Mouse (Mus musculus): ENCODE data around the gene Cstf1. TPM values are rescaled to one million over a fixed set of nuclear protein-coding genes. Genes with fewer than 3 reads are reported as not detected.

The Cstf1 gene
- total RNA-seq (2021), result 10 to 100 TPM; 29.8 to 31.4 TPM

DNA sequence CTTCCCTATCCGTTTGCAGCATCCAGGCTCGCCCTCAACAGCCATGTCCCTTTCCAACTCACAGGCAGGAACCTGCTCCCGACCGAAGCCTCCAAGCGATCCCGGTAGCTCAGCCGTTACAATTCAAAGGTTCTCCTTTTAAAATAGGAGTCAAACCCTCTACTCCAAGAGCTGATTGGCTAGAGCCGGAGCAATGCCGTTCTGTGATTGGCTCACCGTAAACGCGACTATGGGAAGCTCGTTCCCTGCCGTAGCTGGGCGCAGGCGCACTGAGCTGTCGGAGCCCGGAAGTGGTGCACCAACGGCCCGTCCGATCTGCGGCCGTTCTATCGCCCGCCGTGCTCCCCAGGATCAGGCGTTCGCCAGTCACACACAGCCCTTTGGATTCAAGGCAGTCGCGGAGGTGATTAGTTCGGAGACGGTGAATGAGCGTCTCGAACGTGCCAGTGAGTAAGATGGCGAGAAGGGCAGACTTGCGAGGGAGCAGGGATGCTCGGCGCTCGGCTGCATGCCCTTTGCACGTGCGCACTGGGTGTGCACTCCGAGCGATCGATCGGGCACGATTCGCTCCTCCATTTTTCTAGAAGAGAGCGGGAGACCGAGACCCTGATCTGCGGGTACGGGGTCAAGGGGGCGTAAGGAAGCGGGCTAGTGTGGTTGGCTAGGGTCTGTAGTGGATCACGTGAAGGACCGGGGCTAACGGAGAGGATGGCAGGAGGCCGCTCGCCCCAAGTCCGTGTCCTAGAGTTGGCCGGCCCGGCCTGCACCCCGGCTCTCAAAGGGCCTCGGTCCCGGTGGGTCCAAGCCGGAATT lies at the start of gene Cstf1, which contains the start of gene Aurka:
Gene Cstf1 (plus strand): TSS at position 271 of the 813 bp plus-strand sequence.
Gene Aurka (minus strand): TSS at position 125 of the 813 bp plus-strand sequence.
- DNase-seq, result peak; percentile 95

DNA sequence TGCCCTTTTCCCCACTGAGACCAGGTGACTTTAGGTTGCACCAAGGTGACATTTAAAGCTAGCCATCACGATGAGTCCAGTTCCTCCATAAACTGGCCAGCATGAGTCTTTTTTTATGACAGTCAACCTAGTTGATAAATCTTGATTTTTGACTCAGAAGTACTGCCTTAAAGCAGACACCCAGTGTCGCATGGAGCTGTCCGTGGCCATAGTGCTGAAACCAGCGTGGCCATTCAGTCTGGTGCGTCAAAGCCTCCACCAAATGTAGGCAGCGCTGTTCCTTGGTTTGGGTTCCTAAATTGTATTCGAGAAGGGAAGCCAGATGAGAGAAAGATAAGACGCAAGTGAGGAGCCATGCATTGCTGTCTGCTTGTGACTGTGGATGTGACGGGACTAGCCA lies 49.6 kb upstream of the Cstf1 start:
- DNase-seq, result peak; percentile 85

DNA sequence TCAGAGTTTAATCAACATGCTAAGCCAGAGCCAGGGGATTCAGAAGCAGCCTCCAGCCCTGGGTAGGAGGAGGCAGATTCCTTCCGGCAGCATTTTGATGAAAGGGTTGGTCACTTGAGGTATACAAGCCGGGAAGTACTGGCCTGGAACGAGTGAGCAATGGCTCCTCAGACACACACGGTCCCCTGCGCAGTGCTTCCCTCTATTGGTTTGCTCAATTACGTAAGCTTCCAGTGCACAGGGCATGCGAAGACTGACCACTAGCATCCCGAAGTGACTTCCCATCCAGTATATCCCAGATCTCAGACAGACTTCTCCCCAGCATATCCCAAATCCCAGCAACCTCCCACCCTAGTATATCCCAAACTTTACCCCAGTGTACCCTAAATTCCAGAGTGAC lies 42.2 kb upstream of the Cstf1 start:
- no peak for DNase-seq

DNA sequence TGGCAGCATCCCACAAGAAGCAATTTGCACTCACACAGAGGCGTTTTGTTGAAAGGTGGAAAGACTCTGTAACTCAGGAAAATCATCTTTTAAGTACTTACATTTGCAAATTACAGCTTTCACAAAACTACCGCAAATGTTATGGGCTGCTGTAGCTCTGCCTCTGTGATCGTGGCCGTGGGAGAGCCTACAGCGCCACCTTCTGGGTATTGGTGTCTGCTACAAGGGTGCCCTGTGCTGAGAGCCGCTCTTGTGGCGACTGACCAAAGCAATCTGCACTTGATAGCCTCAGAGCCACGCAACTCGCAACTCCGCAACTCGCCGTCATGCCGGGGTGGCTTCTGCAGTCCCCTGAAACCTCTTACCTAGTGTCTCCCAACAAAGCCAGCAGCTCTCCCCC lies 41.3 kb upstream of the Cstf1 start:
- DNase-seq, result peak; percentile 72

DNA sequence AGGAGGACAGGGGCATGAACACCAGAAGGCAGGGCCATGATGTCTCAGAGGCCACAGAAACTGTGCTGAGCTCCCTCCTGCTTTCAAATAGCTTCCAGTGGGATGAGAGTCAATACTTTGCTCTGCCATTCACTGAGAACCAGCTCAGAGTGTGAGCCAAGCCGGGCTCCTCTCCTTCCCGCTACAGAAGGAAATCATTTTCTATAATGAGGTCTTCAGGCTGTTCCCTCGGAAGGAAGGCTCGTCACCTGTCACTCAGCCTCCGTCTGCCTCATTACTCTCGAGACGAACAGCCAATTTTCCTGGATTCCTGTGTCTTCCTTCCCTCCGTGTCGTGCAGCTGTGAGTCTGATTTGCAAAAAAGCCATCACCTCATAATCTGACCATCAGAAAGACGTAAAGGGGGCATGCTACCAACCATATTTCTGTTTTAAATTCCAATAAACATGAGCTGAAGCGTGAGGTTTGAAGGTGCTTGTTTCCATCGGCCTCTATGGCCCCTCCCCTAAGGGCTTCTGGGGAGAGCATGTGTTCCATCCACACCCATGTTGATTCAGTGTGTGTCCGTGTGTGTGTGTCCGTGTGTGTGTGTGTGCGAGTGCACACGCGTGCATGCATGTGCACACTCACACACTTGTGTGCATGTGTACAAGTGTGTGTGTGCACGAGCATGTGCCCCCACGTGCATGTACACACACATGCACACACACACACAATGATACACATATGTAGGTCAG lies 32.1 kb upstream of the Cstf1 start:
- no peak for DNase-seq

DNA sequence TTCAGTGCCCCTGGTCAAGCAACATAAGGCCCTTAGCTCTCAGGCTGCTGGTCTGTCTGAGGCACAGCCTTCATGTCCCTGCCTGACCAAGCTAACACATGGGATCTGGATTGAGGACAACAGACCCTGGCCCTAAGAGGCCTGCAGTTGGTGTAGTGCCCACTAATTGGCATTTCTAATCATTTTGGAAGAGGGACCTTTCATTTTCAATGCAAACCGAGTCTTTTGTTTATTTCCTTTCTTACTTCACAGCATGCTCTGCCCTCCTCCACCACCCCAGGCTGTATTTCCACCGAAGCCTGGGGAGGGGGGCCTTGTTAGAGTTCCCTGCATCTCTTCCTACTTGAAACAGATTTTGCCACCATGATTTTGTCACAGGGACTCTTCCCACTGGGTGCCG lies 29.5 kb upstream of the Cstf1 start:
- DNase-seq, result no peak

DNA sequence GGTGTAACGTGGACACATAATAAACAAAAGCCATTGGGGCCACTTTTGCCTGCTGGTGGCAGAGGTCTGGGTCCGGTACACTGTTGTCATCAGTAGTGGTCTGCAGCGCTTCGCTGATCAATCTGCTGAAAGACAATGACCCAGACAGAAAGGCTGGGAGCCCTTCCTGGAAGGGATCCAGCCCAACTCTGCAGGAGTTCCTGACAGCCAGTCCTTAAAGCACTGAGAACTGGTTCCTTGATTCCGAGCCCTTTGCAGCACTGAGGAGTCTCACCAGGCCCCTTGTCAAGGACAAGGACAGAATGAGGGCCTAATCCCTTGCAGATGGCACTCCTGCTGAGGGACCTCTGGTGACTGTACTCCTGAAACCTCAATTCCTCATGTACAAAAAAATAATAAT lies 28.9 kb upstream of the Cstf1 start:
- DNase-seq, result no peak

- no peak for DNase-seq
Measured at GRCm38 (mm10) chr2:172343751-172344150, 26.7 kb upstream of the Cstf1 start.

- no peak for DNase-seq
Measured at GRCm38 (mm10) chr2:172344669-172345068, 25.8 kb upstream of the Cstf1 start.

- peak; percentile 98 for DNase-seq
Measured at GRCm38 (mm10) chr2:172345258-172345738, 25.2 kb upstream of the Cstf1 start, which contains the start of gene Fam210b. Gene Fam210b (plus strand): TSS chr2:172345565.

- DNase-seq, result peak; percentile 39
Measured at GRCm38 (mm10) chr2:172346034-172346929, 24.2 kb upstream of the Cstf1 start.

GRCm38 (mm10) chr2:172346933-172347611 lies 23.4 kb upstream of the Cstf1 start:
- DNase-seq, result no peak

GRCm38 (mm10) chr2:172348297-172348950 lies 22.1 kb upstream of the Cstf1 start:
- DNase-seq, result peak; percentile 49

- no peak for DNase-seq
Measured at GRCm38 (mm10) chr2:172349776-172350175, 20.7 kb upstream of the Cstf1 start.

- no peak for DNase-seq
Measured at GRCm38 (mm10) chr2:172350773-172351172, 19.7 kb upstream of the Cstf1 start.

GRCm38 (mm10) chr2:172353218-172353617 lies 17.3 kb upstream of the Cstf1 start:
- no peak for DNase-seq

DNA sequence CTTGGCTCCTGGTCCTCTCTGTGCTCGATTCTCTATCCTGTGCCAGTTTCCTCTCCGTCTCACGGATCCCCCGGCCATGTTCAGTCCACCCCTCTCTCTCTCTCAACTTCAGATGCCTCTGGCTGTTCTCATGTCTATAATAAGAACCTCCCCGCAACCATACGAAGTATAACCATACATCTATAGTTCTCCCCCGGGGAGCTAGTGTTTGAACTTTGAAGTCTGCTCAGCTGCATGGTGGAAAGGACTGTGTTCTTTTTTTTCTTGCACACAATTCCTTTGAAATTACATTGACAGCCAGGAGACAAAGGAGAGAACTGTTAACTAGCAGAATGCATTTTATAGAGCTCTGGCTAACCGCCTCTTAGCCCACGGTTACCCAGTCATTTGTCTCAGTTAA lies 15.7 kb upstream of the Cstf1 start:
- no peak for DNase-seq

DNA sequence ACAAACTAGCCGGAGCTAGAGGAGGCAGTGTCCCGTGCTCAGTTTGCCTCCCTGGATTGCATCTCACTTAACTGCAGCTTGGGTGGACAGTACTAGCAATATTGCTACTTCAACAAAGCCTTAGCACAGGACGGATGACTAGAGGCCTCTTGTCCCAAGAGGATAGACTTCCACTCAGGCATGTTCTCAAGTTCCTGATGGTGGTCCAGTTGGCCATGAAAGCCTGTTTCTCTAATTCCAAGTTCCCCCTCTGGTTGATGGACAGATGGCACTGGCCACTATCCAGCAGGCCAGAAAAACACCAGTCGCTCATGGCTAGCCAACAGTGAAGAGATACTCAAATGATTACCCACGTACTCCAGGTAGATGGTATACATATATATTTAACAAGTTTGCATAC lies 14.6 kb upstream of the Cstf1 start:
- DNase-seq, result no peak

DNA sequence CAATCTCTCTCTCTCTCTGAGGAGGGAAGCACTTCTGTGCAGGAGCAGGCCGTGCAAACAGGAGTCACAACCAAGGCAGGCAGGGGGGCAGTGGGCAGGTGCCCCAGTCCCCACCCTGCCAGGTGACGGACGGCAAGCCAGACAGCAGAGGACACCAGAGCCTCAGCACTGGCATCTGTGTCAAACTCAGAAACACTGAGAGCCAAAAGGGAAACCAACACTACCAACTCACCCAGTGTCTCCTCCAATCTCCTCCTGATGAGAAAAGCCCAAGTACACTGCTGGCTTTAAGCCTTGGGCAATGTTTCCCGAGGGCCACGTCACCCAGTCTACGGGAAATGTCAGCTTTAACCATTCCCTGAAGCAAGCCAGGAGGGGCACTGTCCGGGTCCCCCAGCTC lies 7.3 kb upstream of the Cstf1 start:
- DNase-seq, result no peak

DNA sequence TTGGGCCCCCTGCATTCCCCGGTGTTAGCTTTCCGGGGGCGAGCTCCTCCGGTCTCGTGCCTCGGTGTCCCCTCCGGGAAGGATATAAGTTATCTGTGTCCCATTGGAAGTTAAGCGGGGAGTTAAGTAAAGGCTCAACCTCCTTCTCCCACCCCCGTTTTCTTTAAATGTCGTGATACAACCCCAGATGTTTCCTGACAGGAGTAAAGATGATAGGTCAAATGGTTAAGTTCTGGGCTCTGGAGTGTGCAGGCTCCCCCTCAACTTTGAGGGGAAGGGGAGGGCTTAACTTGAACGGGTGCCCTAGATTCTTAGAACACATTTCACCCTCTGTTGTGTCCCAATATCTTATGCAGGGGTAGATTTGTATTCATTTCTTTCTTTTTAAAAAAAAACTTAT lies 777 bp downstream of the Cstf1 start:
- no peak for DNase-seq

GRCm38 (mm10) chr2:172376551-172376950 lies 6.1 kb downstream of the Cstf1 start:
- no peak for DNase-seq
